Mouse (Mus musculus): ENCODE measurements around the gene Eef1e1.
"Not testable (repeated sequence)": the region's sequence is repeated elsewhere in the genome, so short reads cannot be mapped to it uniquely, and the experiment has no call there.

The Eef1e1 gene

DNA sequence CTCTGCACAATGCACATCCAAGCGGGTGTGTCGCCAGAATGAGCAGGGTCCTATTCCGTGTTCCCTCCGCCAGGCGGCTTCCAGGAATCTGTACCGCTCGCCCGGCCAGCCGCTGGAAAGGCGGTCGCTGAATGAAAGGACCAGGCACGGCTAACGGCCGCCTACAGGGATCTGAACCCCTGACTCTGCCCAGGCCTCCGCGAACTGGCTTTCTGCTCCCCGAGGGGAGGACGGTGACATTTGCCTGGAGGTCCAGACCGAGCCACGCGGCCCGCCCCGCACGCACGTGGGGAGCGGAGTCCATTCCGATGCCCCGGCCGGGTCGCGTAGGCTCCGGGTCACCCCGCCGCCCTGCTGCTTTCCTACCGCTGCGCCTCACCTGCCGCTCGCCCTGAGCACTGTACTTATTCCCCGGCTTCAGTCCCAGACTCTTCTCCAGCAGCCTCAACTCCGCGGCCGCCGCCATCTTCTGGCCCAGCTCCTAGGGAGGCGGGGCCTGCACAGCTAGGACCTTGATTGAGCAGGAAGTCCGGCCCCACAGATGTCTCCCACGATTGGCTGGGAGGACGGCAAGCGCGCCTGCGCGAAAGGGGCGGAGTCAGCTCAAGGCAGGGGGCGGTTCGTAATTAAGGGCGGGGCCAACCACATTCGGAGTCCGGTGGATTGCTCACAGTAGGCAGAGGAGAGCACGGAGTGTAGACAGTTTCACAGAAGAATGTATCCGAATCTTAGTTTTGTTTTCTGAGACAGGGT, at the start of gene Eef1e1:
Eef1e1 (minus strand) TSS at position 531 of the 753 bp plus-strand sequence.
- peak; percentile 96 to 97 for DNase-seq (ENCODE audit: low read depth in 2 of 2, low spot score in 2 of 2)

DNA sequence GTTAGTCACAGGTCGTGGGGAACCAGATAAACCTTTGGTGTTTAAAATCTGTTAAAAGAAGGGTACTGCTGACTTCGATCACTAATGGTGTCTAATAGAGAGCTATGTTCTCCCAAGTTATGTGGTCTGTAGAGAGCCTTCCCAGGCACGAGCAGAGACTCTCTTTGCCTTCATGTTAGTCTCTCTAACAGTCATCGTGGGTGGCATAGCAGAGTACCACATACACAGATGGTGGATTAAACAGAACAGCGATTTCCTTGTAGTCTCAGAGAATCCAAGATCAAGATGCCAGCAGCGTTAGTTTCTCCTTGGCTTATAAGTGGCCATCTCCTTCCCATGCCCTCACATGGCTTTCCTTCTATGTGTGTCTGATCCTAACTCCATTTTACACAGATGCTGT, 32.0 kb upstream of the Eef1e1 start:
- no peak for DNase-seq (ENCODE audit: low read depth in 2 of 2, low spot score in 2 of 2)

DNA sequence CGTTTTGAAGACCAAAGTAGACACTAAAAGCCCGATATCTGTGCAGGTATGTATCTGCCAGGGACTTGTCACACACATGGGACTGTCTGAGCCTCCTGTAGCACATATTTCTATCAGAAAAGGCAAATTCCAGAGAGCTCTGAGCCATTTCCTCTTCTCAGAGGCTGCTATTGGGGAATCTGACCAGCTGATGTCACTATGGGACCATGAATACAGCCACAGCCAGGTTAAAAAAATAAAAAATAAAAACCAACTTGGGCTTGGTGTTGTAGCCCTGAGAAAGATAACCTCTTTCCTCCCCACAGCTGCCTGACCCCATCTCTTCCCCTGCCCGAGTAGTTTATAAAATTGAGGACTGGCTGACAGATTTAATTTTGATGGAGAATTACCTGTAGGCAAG, 31.2 kb upstream of the Eef1e1 start:
- no peak for DNase-seq (ENCODE audit: low read depth in 2 of 2, low spot score in 2 of 2)

DNA sequence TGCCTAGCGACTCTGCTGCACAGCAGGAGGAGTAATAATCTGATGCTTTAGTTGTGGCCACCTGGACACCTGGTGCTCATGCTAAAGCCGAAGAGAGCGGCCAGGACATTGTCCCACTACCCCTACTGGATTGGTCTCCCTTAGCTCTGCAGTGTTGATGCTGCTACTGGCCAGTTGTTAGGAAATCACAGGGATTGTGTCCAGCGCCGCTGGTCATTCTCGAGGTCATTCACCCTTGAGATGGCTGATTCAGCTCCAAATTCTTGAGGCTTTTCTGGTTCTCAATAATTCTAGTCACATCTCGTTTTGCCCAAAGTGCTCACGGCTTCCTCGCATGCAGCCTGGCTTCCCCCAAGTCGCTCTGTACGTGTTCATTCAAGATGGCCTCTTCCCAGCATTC, 29.9 kb upstream of the Eef1e1 start:
- no peak for DNase-seq (ENCODE audit: low read depth in 2 of 2, low spot score in 2 of 2)

DNA sequence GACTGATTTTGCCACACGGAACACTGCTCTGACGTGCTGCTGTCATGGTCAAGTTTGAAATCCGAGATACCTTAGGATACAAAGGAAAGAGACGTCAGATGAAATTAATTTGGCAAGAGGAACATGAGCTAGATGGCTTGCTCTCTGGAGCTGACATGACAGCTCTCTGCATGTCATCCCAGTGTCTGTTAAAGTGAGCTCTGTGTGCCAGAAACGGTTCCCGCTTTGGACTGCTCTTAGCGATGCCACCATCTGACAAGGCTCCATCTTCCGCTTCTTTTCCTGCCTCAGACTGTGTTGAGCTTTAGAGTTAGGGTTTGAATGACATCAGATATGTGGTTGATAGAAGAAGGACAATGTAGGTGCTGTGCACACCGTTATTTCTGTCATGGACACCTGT, 13.5 kb upstream of the Eef1e1 start:
- no peak for DNase-seq (ENCODE audit: low read depth in 2 of 2, low spot score in 2 of 2)

DNA sequence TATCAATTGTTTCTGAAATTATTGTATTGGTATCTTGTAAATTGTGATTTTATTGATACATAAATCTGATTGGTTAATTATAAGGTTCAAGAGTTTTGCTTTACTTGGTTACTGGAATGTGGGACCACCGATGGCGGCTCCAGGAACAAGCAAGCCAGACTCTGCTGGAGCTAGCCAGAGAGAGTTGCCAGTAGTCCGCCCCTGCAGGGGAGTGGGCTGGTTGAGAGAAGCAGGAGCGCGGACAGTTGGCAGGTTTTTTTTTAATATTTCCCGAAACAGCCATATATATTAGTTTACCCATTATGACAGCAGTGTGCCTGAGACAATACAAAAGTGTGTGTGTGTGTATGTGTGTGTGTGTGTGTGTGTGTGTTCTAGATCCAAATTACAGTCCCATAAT, 12.6 kb upstream of the Eef1e1 start:
- not testable (repeated sequence) for DNase-seq (ENCODE audit: low read depth in 2 of 2, low spot score in 2 of 2)

DNA sequence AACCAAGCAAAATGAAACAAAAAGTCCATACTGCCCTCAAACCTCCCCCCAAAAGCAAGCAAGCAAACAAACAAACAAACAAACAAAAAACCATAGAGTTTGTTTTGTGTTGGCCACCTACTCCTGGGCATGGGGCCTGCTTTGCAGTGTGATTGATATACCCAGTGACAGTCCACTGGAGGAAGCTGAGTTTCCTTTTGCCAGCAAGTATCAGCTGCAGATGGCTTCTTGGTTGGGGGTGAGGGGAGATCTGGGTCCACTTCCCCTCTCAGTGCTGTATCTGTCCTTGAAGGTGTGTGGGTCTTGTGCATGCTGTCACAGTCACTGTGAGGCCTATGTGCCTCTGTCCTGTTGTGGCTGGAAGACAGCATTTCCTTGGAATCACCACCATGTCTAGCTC, 11.2 kb upstream of the Eef1e1 start:
- DNase-seq (ENCODE audit: low read depth in 2 of 2, low spot score in 2 of 2): no peak

DNA sequence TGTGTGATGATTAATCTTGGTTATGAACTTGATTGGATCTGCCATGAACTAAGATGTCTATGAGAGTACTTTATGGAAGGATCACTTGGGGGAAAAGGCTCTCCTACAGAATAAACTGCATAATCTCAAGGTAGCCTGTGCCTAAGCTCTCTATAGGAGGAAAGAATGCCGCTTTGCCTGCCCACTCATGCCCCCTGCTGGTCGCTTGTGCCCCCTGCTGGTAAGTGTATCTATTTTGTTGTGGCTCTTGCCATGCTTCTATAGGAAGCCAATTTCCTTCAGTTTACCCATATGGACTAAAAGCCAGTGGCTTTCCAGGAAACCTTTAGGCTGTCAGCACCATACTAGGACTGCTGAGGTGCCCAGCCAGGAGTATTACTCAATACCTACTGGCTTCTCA, 9.7 kb upstream of the Eef1e1 start:
- DNase-seq (ENCODE audit: low read depth in 2 of 2, low spot score in 2 of 2): peak; percentile 58 to 69

DNA sequence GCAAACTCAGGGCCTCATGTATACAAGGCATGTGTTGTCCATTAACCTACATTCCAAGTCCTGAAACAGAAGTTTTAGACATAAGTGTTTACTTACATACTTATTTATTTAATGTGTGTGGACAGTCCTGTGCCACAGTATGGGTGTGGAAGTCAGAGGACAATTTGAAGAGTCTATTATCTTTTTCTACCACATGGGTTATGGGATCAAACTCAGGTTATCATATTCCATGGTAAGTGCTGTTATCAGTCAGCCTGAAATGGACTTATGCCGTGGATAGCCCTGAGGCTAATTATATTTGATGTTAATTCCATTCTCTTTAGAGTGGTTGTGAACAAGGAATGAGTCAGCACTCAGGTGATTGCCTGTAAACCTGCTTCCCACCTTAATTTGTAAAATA, 5.9 kb upstream of the Eef1e1 start:
- no peak for DNase-seq (ENCODE audit: low read depth in 2 of 2, low spot score in 2 of 2)

DNA sequence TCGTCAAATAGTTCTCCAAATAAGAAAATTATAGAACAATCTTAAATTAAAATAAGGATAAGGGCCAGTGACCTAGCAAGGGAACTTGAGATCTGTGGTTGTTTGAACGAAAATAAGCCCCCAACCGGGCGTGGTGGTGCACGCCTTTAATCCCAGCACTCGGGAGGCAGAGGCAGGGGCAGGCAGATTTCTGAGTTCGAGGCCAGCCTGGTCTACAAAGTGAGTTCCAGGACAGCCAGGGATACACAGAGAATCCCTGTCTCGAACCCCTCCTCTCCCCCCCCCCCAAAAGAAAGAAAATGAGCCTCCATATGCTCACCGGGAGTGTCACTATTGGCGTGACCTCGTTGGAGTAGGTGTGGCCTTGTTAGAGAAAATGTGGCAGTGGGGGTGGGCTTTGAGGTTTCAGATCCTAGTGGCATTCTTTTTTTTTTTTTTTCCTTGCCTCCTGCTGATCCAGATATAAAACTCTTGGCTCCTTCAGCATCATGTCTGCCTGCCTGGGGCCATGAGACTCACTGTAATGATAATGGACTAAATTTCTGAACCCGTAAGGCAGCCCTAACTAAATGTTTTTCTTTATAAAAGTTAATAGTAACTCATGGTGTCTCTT, 772 bp upstream of the Eef1e1 start:
- DNase-seq (ENCODE audit: low read depth in 2 of 2, low spot score in 2 of 2): no peak

DNA sequence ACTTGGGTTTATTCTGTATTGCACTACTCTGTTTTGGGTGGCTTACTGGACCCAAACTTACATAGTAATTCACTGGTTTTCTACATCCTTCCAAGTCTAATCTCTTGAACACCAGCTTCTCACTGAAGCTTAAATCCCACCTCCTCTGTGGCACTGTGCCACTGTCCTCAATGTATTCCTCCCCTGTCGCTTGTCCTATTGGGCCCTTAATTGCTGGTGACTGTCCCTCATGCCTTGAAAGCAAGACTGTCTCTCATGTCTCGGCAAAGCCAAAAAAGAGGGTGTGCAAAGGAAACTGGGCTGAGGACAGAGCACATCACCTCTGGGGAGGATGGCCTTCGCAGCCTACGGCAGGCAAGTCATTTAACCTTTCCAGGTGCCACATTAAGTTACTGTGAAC, 993 bp downstream of the Eef1e1 start:
- DNase-seq (ENCODE audit: low read depth in 2 of 2, low spot score in 2 of 2): no peak

DNA sequence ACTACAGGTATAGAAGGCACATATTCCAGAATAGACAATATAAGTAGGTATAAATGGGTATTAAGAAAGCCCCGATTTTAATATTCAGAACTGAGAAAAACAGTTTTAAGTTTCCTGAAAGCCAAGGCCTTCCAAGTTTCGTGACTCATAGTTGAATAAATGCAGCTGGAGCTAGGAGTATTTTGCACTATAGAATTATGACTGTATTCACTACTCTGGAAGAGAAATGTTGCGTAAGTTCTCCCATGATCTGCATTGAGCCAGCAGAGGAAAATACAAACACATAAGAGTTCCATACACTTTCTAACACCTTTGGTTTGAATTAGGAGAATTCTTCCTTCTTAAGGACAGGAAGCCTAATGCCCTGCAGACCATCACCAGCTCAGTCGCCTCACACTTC, 8.6 kb downstream of the Eef1e1 start:
- DNase-seq (ENCODE audit: low read depth in 2 of 2, low spot score in 2 of 2): no peak

DNA sequence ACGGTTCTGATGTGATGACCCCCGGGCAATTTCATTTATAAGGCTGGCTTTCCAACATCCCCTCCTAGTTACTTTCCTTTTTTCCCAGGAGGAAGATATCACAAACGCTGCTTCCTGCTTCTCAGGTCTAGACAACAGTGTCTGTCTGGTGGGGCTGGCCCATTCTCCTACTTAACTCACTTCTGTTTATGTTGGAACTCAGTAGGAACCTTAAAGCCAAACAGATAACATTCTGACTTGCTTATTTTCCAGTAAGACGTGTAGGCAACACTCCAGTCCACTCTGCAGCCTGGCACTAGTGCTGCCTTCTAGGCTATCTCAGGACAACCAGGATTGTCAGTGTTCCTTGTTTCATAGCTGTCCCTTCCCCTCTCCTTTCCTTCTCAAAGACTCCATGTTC, 9.8 kb downstream of the Eef1e1 start:
- DNase-seq (ENCODE audit: low read depth in 2 of 2, low spot score in 2 of 2): no peak

DNA sequence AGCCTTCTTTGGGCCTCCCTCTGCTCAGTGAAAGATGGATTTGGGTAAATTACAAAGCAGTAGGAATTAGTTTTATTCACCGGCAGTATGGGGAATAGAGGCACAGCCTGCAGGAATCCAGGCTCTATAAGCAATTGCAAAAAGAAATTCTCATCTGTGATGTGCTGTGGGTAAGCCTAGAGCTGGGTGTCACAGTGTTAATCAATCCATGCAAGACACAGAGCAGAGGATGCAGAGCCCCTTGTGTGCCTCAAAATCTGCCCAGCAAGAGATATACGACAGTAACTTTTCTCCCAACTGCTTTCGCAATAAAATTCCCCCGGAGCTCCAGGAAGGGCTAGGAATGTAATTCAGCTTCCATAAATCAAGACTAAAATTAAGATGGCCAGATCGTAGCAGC, 17.4 kb downstream of the Eef1e1 start:
- DNase-seq (ENCODE audit: low read depth in 2 of 2, low spot score in 2 of 2): no peak

DNA sequence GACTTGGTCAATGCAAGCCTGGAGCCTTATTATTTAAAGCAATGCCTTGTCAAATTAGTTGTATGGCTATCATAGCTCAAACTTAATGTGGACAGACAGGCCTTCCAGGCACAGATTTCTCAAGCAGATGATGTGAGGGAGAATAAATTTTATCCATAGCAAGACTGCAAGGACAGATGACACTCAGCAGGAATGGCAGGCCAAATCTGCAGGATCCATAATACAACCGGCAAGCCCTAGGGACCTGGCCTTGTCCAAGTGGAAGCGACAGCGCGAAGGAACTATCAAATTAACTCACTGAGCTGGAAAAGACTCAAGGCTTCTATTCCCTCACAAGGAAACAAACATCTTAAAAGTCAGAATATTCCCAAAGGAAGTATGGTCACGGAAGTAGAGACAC, 17.9 kb downstream of the Eef1e1 start:
- no peak for DNase-seq (ENCODE audit: low read depth in 2 of 2, low spot score in 2 of 2)

DNA sequence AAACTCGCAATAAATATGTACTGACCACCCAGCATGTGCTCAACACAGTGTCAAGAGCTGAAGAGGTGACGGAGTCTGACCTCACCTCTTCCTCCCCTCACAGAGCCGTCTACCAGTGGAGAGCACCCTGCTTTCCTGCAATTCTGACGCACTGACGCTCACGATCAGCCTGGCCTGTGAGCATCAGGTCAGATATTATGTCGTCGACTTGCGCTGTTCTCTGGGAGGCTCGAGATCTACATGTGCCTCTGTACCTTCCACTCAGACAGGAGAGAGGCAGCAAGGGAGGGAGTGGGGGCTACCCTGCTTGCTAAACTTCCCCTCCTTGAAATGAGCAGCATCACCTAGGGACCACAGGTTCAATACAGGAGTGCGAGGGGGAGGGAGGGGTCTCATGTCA, 20.2 kb downstream of the Eef1e1 start:
- no peak for DNase-seq (ENCODE audit: low read depth in 2 of 2, low spot score in 2 of 2)

DNA sequence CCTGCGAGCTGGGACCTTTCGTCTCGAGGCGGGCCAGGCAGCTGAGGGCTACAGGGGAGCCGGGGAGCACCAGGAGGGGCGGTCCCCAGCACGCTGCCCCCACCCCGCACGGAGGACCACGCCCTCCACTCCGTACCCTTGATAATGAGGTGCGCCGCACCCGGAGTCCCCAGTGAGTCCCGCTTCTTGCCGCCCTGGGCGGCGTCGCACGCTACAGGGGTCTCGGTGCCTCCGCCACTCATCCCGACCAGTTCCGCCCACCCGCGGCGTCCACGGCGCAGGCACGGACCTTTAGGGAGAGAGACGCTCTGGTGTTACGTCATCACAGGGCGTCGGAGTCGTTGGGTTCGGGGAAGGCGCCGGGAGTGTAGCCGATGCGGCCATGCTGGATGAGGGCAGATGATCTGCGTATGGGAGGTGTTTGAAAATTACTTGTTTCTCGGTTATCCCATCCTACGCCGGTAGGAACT, 24.0 kb downstream of the Eef1e1 start, which contains the start of gene Bloc1s5:
Bloc1s5 (minus strand) TSS at position 310 of the 470 bp plus-strand sequence.
- DNase-seq (ENCODE audit: low read depth in 2 of 2, low spot score in 2 of 2): peak; percentile 82 to 88

DNA sequence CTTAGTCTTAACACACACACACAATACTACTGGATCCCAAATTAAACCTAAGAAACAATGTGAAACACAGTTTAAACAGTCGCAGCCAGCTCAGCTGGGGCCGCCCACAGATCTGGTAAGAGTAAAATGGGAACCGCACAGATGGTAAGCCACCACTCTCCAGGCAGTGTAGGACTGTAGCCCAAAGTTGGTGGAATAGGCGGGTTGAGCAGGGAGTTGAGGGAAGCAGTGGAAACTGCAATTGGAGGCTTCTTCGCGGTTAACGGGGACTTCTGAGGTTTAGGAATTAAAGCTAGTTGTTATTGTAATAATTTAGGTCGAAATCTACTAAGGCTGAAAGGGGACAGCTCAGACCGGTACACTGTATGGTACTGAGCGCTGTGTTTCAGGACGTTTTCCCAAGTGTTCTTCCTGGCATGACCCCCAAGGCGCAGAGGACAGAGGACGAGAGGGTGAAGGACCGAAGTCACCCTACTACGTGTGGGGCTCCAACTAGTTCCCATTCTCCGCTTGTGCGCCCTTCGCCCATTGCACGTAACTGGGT, 24.5 kb downstream of the Eef1e1 start:
- no peak for DNase-seq (ENCODE audit: low read depth in 2 of 2, low spot score in 2 of 2)

DNA sequence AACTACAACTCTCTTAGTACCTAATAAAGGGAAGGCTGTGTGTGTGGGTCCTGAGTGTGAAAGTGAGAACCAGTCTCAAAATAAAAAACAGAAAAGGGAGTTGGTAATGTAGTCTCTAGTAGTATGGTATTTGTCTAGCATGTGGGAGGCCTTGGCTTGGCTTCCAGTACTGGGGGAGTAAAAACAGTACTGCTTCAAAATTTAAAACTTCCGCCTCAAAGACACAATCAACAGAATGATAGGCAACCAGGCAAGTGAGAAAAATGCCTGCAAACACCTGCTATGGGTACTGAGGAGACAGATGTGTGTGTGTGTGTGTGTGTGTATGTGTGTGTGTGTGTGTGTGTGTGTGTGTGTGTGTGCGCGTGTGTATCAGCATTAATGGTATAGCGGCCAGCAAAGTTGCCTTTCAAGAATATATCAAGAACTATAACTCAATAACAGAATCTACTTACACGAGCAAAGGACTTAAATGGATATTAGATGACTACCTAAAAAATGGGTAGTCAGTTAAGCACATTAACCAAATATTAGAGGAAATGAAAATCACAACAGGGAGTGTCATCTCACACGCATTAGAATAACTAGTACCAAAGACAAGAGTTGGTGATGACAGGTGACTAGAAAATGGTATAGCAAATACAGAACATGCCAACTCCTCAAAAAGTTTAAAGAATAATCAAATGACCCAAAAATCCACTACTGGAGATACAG, 25.4 kb downstream of the Eef1e1 start:
- no peak for DNase-seq (ENCODE audit: low read depth in 2 of 2, low spot score in 2 of 2)

DNA sequence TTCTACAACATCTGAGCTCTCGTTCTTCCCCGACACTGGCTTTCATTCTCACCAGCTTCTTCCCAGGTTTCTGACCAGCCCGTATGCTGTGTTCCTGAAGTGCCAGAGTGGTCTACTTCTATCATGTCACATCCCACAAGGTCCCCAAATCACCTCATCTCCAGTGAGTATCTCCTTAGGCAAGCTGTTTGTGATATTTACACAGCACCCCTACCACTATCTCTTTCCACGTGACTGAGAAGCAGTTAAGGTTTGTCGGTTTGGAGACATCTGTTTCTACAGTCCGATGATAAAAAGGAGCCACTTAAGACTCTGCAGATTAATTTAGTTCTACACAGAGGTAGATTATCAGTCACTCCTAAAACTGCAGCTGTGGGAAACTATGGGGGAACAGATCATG, 26.3 kb downstream of the Eef1e1 start:
- DNase-seq (ENCODE audit: low read depth in 2 of 2, low spot score in 2 of 2): no peak

DNA sequence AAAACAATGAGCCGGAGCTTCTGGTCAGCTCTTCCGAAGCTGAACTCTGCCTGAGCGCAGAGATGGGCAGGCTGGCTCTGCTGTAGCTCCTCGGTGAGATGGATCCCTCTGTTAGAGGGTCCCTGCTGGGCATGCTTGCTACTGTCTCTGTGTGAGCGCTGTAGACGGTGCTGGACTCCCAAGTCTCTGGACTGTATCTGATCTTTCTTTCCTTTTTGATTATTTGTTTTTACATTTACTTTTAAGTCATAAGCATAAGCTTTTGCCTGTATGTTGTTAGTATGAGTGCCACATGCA, 32.7 kb downstream of the Eef1e1 start:
- DNase-seq (ENCODE audit: low read depth in 2 of 2, low spot score in 2 of 2): no peak
